Mouse (Mus musculus): ENCODE results near the gene Slc1a4. TPM values are rescaled to one million over a fixed set of nuclear protein-coding genes. Genes with fewer than 3 reads are reported as not detected.

The Slc1a4 gene
- total RNA-seq, 2 experiments from 2014 or later: 3.0 to 4.7 TPM

DNA sequence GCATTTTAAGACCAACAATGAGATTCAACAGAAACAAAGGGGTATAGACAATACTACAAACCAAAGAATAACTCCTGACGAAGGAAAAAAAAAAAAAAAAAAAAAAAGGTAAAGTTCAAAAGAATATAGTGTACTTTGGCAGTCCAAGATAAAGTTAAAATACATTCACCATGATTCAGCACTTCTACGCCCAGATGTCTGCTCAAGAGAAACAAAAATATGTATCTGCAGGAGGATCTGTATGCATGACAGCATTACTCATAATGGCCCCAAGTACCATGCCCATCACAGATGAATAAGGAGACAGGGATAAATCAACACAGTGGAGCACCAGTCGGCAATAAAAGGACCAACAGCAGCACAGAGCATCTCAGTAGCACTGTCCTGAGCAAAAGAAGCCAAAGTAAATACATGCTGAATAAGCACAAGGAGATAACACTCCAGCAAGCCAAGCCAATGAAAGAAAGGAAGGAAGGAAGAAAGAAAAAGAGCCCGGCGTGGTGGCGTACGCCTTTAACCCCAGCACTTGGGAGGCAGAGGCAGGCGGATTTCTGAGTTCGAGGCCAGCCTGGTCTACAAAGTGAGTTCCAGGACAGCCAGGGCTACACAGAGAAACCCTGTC, 7.3 kb downstream of the Slc1a4 start:
- DNase-seq: no peak

GRCm38 (mm10) chr11:20324006-20324405, 8.5 kb downstream of the Slc1a4 start:
- DNase-seq: no peak

- no peak for DNase-seq
These were observed 10.1 kb downstream of the Slc1a4 start for GRCm38 (mm10) chr11:20322366-20322765.

DNA sequence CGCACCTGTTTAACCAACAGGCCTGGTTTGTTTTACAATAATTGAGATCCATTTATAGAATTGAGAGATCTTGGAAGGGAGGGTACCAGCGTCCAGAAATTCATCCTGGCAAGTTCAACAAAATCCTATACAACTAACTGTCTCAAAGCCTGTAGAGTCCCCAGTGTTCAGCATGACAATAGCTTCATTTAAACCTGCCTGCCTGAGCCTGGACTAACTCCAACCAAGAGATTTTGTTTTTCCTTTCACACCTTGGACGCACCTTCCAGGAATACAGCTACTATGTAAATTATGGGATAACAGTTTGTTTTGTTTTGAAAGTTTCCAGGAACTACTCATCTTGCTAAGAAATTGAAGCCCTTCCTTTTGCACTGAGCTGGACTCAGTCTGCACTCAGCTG, 11.9 kb downstream of the Slc1a4 start:
- no peak for DNase-seq

- no peak for DNase-seq
These were observed 13.7 kb downstream of the Slc1a4 start for GRCm38 (mm10) chr11:20318659-20319454.

- no peak for DNase-seq
These were observed 18.9 kb downstream of the Slc1a4 start for GRCm38 (mm10) chr11:20313576-20313975.

DNA sequence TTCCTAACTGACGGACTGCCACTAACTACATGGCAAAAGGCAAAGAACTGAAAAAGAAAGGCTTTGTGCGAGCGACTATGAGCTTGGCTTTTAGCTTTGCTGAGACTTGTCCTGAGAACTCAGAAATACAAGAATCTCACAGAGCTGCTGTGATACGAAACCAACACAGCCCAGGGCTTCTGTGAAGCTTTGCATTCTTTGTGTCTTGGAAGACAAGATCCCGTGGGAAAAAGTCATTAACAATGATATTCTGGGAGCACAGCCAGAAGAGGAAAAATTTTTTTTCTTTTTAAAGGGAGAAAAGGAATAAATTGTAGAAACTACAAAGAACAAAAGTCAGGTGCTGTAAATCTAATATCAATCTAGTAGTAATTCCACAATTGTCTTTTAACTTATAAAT, 23.5 kb downstream of the Slc1a4 start:
- DNase-seq: no peak

DNA sequence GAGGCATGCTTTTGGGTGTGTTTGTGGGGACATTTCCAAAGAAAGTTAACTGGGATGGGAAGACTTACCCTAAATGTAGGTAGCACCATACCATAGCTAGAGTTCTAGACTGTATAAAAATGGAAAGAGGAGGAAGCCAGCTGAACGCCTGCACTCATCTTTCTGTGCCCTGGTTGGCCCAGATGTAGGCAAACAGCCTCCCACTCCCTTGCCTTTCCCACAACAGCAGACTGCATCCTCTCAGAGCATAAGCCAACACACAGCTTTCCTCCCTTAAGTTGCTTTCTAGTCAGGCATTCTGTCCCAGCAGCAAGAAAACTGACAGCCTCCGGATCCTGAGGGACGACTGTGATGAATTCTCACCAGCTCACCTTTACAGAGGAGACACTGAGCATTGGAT, 25.1 kb downstream of the Slc1a4 start:
- DNase-seq: no peak

GRCm38 (mm10) chr11:20305641-20306040, 26.9 kb downstream of the Slc1a4 start:
- DNase-seq: no peak

DNA sequence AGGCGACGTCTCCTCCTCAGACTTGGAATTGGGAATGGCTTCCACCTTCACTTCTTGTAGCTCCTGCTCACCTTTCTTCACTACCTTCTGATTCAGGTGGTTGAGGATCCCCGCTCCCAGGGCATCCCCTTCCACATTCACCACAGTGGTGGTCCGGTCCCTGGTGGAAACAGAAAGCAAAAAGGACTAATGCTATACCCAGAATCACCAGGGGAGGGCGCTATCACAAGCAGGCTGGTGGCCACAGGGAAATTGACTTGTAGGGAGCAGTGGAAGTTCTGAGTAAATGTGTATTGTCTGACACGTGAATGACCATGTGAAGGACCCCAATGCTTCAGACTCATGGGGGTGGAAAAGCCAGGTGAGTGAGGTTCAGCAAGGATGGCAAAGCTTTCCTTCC, 28.2 kb downstream of the Slc1a4 start:
- peak; percentile 63 for DNase-seq

GRCm38 (mm10) chr11:20301332-20301731, 31.2 kb downstream of the Slc1a4 start:
- no peak for DNase-seq

- DNase-seq: no peak
These were observed 31.7 kb downstream of the Slc1a4 start for GRCm38 (mm10) chr11:20300850-20301249.

- no peak for DNase-seq
These were observed 32.6 kb downstream of the Slc1a4 start for GRCm38 (mm10) chr11:20299900-20300299.

GRCm38 (mm10) chr11:20284463-20284862, 48.0 kb downstream of the Slc1a4 start:
- DNase-seq: no peak

DNA sequence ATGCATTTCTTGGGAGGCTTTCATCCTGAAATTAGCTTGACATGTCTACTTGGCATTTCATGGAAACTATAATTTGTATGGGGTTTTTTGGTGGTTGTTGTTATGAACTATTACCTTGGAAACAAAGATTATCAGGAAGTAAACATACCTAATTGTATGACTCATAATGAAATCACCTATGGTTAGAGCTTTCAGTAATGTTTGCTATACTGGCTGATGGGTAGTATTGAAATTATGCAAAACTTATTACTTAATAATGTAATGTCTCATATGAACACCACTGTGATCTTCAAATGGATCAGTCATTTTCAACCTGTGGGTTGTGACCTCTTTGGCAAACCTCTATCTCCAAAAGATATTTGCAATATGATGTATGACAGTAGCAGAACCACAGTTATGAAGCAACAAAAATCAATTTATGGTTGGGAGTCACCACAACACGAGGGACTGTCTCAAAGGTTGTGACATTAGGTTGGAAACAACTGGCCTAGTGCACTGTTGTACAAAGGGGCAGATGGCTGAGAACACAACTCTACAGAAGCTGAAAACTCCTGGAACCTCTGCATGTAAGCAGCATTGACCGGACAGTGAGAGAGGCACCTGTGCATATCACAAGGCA, 49.8 kb downstream of the Slc1a4 start:
- DNase-seq: no peak

- no peak for DNase-seq
These were observed 51.5 kb downstream of the Slc1a4 start for GRCm38 (mm10) chr11:20280982-20281381.

- DNase-seq: no peak
These were observed 53.8 kb downstream of the Slc1a4 start for GRCm38 (mm10) chr11:20278702-20279101.

DNA sequence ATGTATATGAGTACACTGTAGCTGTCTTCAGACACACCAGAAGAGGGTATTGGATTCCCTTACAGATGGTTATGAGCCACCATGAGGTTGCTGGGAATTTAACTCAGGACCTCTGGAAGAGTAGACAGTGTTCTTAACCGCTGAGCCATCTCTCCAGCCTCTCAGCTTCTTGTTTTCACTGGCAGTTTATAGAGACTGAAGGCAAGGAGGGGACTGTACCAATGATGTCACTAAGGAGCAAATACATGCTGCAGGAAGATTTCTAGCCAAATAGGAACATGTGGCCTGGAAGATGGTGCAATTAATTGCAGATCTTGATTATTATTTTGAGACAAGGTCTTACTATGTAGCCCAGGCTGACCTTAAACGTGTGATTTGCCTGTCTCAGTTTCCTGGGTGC, 55.4 kb downstream of the Slc1a4 start:
- DNase-seq: no peak

- DNase-seq: no peak
These were observed 56.5 kb downstream of the Slc1a4 start for GRCm38 (mm10) chr11:20275974-20276373.

DNA sequence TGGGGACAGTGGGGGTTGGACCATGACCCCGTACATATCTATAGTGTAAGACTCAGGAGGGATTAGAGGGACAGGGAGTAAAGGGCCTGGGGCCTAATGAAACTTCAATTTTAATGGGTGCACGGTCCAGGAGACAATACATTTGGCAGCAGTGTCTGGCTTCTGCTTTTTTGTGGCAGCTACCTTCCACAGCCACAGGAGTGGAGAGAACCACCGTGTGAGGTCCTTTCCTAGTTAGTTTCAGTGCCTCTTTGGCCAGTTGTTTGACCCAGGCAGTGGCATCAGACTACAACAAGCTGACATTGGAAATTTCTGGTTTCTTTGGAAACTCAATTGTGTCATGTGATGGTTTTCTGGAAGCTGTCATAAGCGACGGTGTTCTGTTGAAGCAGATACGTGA, 62.6 kb downstream of the Slc1a4 start:
- DNase-seq: no peak

- no peak for DNase-seq
These were observed 69.7 kb downstream of the Slc1a4 start for GRCm38 (mm10) chr11:20262628-20263380.

GRCm38 (mm10) chr11:20254791-20255190, 77.7 kb downstream of the Slc1a4 start:
- DNase-seq: no peak

DNA sequence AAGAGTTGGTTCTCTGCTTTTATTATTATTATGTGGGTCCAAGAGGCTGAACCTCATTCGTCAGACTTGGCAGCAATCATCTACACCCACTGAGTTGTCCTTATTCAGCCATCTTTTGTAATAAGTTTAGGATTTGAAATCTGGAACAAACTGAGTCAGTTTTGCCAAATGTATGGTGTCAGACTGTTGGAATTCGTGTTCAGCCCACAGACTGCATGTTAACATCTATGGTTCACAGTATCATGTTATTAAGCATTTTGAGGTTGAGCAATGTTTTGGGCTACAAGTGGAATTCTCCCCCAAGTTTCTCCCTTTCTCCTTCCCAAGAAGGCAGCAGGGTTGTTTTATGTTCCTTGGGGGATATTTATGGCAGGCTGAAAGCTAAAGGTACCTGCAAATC, 79.4 kb downstream of the Slc1a4 start:
- no peak for DNase-seq
